Mouse (Mus musculus) telencephalon, adult 2 months (tissue): ENCODE measurements around the gene Mapk6.

Source experiments
- DNase-seq: peaks from one replicate; pipeline ENCODE4 v3.0.0-alpha.2; 2011; ENCODE audit warnings: low read depth, low spot score

Mapk6 gene

GRCm38 (mm10) chr9:75424358-75425150 is 14.7 kb upstream of the Mapk6 start:
- DNase-seq: no peak

GRCm38 (mm10) chr9:75423683-75424082 is 13.9 kb upstream of the Mapk6 start:
- no peak for DNase-seq

- no peak for DNase-seq
These were observed 12.5 kb upstream of the Mapk6 start for GRCm38 (mm10) chr9:75422251-75422691.

GRCm38 (mm10) chr9:75414204-75414603 is 4.4 kb upstream of the Mapk6 start:
- no peak for DNase-seq

GRCm38 (mm10) chr9:75413206-75413605 is 3.4 kb upstream of the Mapk6 start:
- DNase-seq: no peak

GRCm38 (mm10) chr9:75411584-75411983 is 1.8 kb upstream of the Mapk6 start:
- DNase-seq: no peak

GRCm38 (mm10) chr9:75410868-75411487 is 1.2 kb upstream of the Mapk6 start:
- DNase-seq: no peak

- no peak for DNase-seq
These were observed 564 bp downstream of the Mapk6 start for GRCm38 (mm10) chr9:75409031-75409851.

- no peak for DNase-seq
These were observed 1.5 kb downstream of the Mapk6 start for GRCm38 (mm10) chr9:75408204-75408826.

GRCm38 (mm10) chr9:75407803-75408202 is 2.0 kb downstream of the Mapk6 start:
- DNase-seq: no peak

GRCm38 (mm10) chr9:75406121-75406520 is 3.7 kb downstream of the Mapk6 start:
- no peak for DNase-seq

- no peak for DNase-seq
These were observed 6.3 kb downstream of the Mapk6 start for GRCm38 (mm10) chr9:75403520-75403919.

GRCm38 (mm10) chr9:75401593-75402504 is 8.0 kb downstream of the Mapk6 start:
- DNase-seq: no peak

GRCm38 (mm10) chr9:75400639-75401038 is 9.2 kb downstream of the Mapk6 start:
- no peak for DNase-seq

GRCm38 (mm10) chr9:75399069-75399468 is 10.7 kb downstream of the Mapk6 start:
- DNase-seq: no peak

GRCm38 (mm10) chr9:75395971-75396370 is 13.8 kb downstream of the Mapk6 start:
- no peak for DNase-seq

GRCm38 (mm10) chr9:75393251-75393650 is 16.6 kb downstream of the Mapk6 start:
- no peak for DNase-seq

- no peak for DNase-seq
These were observed 24.4 kb downstream of the Mapk6 start for GRCm38 (mm10) chr9:75385218-75385974.

GRCm38 (mm10) chr9:75384337-75384962 is 25.4 kb downstream of the Mapk6 start:
- DNase-seq: no peak

GRCm38 (mm10) chr9:75383785-75384184 is 26.0 kb downstream of the Mapk6 start:
- no peak for DNase-seq
